Mouse (Mus musculus) C2C12 (cell line): ENCODE measurements around the gene Prpsap2.
A peak's percentile ranks its signal among the peaks of the same experiment; 100 is the strongest.

Source experiments
- CEBPB ChIP-seq: IDR thresholded peaks from one replicate; pipeline ENCODE4 v1.6.1; 2011; ENCODE audit warnings: low read depth, mild to moderate bottlenecking, control low read depth, moderate library complexity
- CTCF ChIP-seq: IDR thresholded peaks from one replicate; pipeline ENCODE4 v1.5.1; 2011; ENCODE audit not compliant: control insufficient read depth, insufficient read depth, insufficient read length
- MAX ChIP-seq: IDR thresholded peaks from one replicate; pipeline ENCODE4 v1.6.1; 2011; ENCODE audit warnings: mild to moderate bottlenecking, control low read depth
- MYOD1 ChIP-seq: IDR thresholded peaks from one replicate; pipeline ENCODE4 v1.6.1; 2011; ENCODE audit warnings: low read depth; ENCODE audit not compliant: control insufficient read depth, insufficient read length
- USF1 ChIP-seq: IDR thresholded peaks from one replicate; pipeline ENCODE4 v1.6.1; 2011; ENCODE audit warnings: low read depth, mild to moderate bottlenecking, control low read depth, moderate library complexity

DNA sequence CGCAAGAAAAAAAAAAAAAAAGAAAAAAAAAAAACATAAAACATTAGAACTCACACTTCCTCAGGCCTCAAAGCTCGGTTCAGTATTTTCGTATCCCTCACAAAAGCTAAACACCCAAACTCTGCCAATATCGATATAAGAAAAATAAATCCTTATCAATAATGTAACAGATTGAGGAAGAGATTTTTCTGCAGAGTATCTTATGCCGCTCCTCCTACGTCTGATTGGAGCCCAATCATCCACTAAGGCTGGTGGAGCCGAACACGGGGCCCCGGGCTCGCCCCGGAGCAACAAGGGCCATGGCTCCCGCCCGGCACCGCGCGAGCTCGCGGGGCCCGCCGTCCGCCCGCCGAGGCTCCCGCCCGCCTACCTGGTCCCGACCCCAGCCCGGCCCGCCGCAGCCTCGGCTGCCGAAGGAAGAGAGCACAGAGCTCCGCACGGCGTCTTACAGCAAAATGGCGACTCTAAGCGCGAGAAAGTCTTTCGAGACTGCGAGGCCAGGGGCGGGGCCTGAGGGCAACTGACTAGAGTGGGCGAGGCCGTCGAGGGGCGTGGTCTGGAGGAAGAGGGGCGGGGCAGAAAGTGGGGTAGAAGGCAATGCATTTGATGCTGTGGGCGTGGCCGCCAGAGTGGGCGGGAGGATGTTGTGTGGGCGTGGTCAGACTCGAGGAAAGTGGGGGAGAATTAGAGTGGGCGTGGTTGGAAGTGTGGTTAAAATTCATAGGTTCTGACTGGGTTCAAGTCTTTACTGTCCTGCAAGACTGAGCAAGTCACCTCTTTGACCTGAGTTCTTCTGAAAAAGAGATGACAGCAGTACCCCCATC lies at the start of gene Prpsap2:
- TF ChIP-seq CTCF = no peak
- peak; percentile 58 for TF ChIP-seq MAX
- no peak for TF ChIP-seq MYOD1
- TF ChIP-seq CEBPB = no peak
- no peak for TF ChIP-seq USF1
